Mouse (Mus musculus) erythroblast, embryonic 14.5 days (primary cell): ENCODE results near the gene Spef1.

Experiments
- GATA1 ChIP-seq: IDR thresholded peaks from 2 replicates; pipeline ENCODE4 v1.6.1; 2012; ENCODE audit warnings: low read length, inconsistent platforms, mixed read lengths
- TAL1 ChIP-seq: IDR thresholded peaks from 3 replicates; pipeline ENCODE4 v1.6.1; 2012; ENCODE audit warnings: low read length, inconsistent platforms, mixed read lengths

DNA sequence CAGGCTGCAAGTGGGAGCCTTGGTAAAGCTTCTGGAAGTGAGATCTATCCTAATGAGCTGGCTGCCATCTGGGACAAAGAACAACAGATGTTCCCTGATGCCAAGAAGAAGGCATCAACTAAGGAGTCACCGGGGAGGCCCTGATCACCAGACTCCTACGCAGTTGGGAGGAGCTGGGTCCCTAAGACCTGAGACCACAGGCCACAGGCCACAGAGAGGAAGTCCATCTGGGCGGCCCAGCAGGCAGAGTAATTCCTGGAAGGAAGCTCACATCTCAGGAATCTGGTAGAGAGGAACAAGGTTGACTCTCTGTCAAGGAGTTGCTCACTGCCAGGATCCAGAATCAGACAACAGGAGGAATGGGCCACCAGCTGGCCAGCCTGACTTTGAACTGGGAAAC is 62.9 kb downstream of the Spef1 start:
- TF ChIP-seq TAL1, result no peak
- no peak for TF ChIP-seq GATA1
